Mouse (Mus musculus): ENCODE measurements around the gene Gm765.

DNA sequence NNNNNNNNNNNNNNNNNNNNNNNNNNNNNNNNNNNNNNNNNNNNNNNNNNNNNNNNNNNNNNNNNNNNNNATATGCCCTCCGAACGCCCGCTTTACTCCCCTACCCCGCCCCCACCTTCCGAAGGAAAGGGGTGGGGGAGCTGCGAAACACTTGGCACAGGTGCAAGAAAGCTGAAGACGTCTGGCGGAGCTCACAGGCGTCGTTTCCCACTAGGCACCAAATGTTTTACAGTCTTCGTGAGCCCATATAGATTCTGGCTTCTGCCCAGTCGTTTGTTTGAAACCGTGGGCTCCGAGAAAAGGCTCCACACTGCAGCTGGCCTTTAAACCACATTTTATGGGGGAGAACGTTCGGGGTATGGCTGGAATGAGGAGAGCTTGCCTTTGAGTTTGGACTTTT is 120.6 kb downstream of the Gm765 start:
- TF ChIP-seq CTCF (IDR thresholded peaks at IDR 0.05; ENCODE audit: low read depth) (no peak), EP300 (IDR thresholded peaks at IDR 0.05; ENCODE audit: low read depth) (no peak)

Measured in liver, embryonic 14.5 days (tissue).